Mouse (Mus musculus) small intestine, adult 2 months (tissue): ENCODE results near the gene Stpg3.

Experiments
- CTCF ChIP-seq: fragments of 200-500 bp; IDR thresholded peaks from 2 replicates; pipeline ENCODE4 v1.5.1; 2012; ENCODE audit warnings: low read depth, mild to moderate bottlenecking, control low read depth, inconsistent platforms, low read length, moderate library complexity, mixed read lengths; ENCODE audit not compliant: insufficient replicate concordance, insufficient read length; ENCODE audit errors: extremely low read depth
- POLR2A ChIP-seq: fragments of 200-500 bp; IDR thresholded peaks from 2 replicates; pipeline ENCODE4 v1.6.1; 2012; ENCODE audit warnings: low read depth, mild to moderate bottlenecking, control low read depth, inconsistent platforms, low read length, moderate library complexity

- no peak for TF ChIP-seq POLR2A
- TF ChIP-seq CTCF, result no peak
These were observed 3.2 kb upstream of the Stpg3 start for GRCm38 (mm10) chr2:25217666-25218065.
